15 mouse cellular contexts compared by ENCODE assay signal in the genomic region with DNA sequence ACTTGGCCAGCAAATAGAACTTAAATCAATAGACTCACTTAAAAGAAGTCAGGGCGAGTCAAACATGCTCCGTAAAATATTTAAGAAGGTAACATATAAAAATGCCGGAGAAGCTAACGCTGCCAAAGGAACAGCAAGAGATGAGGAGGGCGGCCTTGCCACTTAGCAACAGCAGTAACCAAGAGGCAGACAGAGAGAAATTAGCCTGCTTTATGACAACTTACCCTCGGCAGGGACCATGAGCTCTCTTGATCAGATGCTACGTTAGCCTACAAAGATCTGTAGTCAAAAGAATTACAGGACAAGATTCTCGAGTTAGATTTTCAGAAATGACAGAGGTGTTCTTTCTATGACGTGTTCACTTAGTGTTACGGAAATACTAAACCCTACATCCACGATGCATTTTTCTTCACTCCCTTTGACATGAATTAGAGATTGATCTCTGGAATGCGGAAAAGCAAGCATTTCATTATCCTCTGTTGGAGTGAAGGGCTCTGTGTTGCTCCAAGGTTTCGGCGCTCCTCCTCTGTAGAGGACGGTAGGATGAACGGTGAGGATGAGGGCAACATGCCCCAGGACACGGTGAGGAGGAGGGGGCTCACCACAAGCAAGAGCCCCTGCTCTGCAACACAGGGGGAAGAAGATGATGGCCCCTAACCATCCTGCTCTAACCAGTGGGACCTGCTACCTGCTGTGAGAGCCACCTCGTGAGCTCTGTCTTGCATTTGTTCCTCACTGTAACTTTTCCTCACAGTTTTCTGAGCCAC. TPM values are rescaled to one million over a fixed set of nuclear protein-coding genes. Genes with fewer than 3 reads are reported as not detected.
DNase-seq lines count a peak whose midpoint lies in the region; ATAC-seq and TF ChIP-seq lines count a peak whose summit lies in the region.
"Had no signal": no experiment of that assay in that cellular context is flagged by ENCODE, and none has a peak within 500 bp of the region (broad histone marks: within the 10 kb centered on the region; RNA-seq: fewer than 3 reads in every experiment).

No protein-coding gene starts in this region.

- no peak overlapping the region for H3K4me2 ChIP-seq in hindbrain, embryonic 11.5 days (replicated peaks; ENCODE audit: low read depth, low read length)
- no peak overlapping the region for H3K4me2 ChIP-seq in neural tube, embryonic 12.5 days (replicated peaks)
- H3K4me2 ChIP-seq in hindbrain, postnatal 0 days (ENCODE audit: low read depth, low read length): no peak overlapping the region
- H3K4me2 ChIP-seq: heart, embryonic 12.5 days; liver, embryonic 15.5 days had no signal

- H3K4me3 ChIP-seq in hindbrain, embryonic 10.5 days: no peak overlapping the region
- H3K4me3 ChIP-seq in hindbrain, embryonic 11.5 days (ENCODE audit: low read depth, low read length): no peak overlapping the region
- no peak overlapping the region for H3K4me3 ChIP-seq in neural tube, embryonic 12.5 days
- H3K4me3 ChIP-seq in hindbrain, postnatal 0 days (ENCODE audit: low read length): no peak overlapping the region
- H3K4me3 ChIP-seq: heart, embryonic 12.5 days; liver, embryonic 15.5 days had no signal

- peaks cover 12% of the 10 kb centered on the region for H3K4me1 ChIP-seq in hindbrain, embryonic 10.5 days (replicated peaks)
- no peaks in the 10 kb centered on the region for H3K4me1 ChIP-seq in hindbrain, embryonic 11.5 days (replicated peaks; ENCODE audit: control insufficient read depth, insufficient read depth, low read length)
- peaks cover 11% of the 10 kb centered on the region for H3K4me1 ChIP-seq in neural tube, embryonic 12.5 days
- H3K4me1 ChIP-seq in hindbrain, postnatal 0 days (ENCODE audit: insufficient read depth, low read length): peaks cover 5% of the 10 kb centered on the region; the same call in 1 of the 2 replicates
- H3K4me1 ChIP-seq: liver, embryonic 15.5 days had no signal

- 80% methylated on average over 18 of the region's 18 CpGs for WGBS in hindbrain, embryonic 10.5 days
- WGBS in hindbrain, embryonic 11.5 days: 71% methylated on average over 18 of the region's 18 CpGs
- 69% methylated on average over 18 of the region's 18 CpGs for WGBS in neural tube, embryonic 12.5 days
- WGBS in hindbrain, postnatal 0 days: 56% methylated on average over 18 of the region's 18 CpGs

- H3K27ac ChIP-seq in hindbrain, embryonic 10.5 days: 0 out of 2 replicates have a peak overlapping the region, but pooled peaks have one; percentile 9
- no peak overlapping the region for H3K27ac ChIP-seq in hindbrain, embryonic 11.5 days (ENCODE audit: low read depth, low read length)
- no peak overlapping the region for H3K27ac ChIP-seq in neural tube, embryonic 12.5 days
- H3K27ac ChIP-seq in hindbrain, postnatal 0 days: no peak overlapping the region
- H3K27ac ChIP-seq: liver, embryonic 15.5 days had no signal

- H3K36me3 ChIP-seq in hindbrain, embryonic 10.5 days: no peaks in the 10 kb centered on the region
- no peaks in the 10 kb centered on the region for H3K36me3 ChIP-seq in hindbrain, embryonic 11.5 days (ENCODE audit: control insufficient read depth, insufficient read depth, low read length)
- H3K36me3 ChIP-seq in neural tube, embryonic 12.5 days: no peaks in the 10 kb centered on the region
- H3K36me3 ChIP-seq in hindbrain, postnatal 0 days (ENCODE audit: insufficient read depth, low read length): no peaks in the 10 kb centered on the region
- H3K36me3 ChIP-seq: heart, embryonic 12.5 days; liver, embryonic 15.5 days had no signal

- H3K9me3 ChIP-seq in hindbrain, embryonic 10.5 days: no peaks in the 10 kb centered on the region
- H3K9me3 ChIP-seq in hindbrain, embryonic 11.5 days (ENCODE audit: control insufficient read depth, low read length): no peaks in the 10 kb centered on the region
- H3K9me3 ChIP-seq in neural tube, embryonic 12.5 days: no peaks in the 10 kb centered on the region
- no peaks in the 10 kb centered on the region for H3K9me3 ChIP-seq in hindbrain, postnatal 0 days (ENCODE audit: low read length)
- H3K9me3 ChIP-seq: heart, embryonic 12.5 days; liver, embryonic 15.5 days had no signal

- H3K27me3 ChIP-seq in hindbrain, embryonic 10.5 days (ENCODE audit: insufficient read depth, poor library complexity, severe bottlenecking): no peaks in the 10 kb centered on the region
- H3K27me3 ChIP-seq in hindbrain, embryonic 11.5 days (ENCODE audit: control insufficient read depth, insufficient read depth, low read length): no peaks in the 10 kb centered on the region
- no peaks in the 10 kb centered on the region for H3K27me3 ChIP-seq in neural tube, embryonic 12.5 days (replicated peaks)
- no peaks in the 10 kb centered on the region for H3K27me3 ChIP-seq in hindbrain, postnatal 0 days (ENCODE audit: insufficient read depth, low read length)
- H3K27me3 ChIP-seq: liver, embryonic 15.5 days had no signal

- ATAC-seq in hindbrain, embryonic 11.5 days (ENCODE audit: low FRiP score): no peak
- ATAC-seq in neural tube, embryonic 12.5 days (ENCODE audit: low FRiP score, low read depth): 0 out of 2 replicates have a peak, but pooled peaks have one; percentile 56
- ATAC-seq in hindbrain, postnatal 0 days: peak; percentile 50; the same call in 1 of the 2 replicates
- ATAC-seq in activated CD4-positive, CD25-positive, alpha-beta regulatory T cell, adult 4 months: no peak
- ATAC-seq: CD4-positive, CD25-positive, alpha-beta regulatory T cell, adult 4 months had no signal

- TF ChIP-seq CTCF in hindbrain, postnatal 0 days (IDR thresholded peaks at IDR 0.05; ENCODE audit: low read depth): no peak

- no peak for DNase-seq in hindbrain, embryonic 10.5 days (ENCODE audit: low spot score)
- no peak for DNase-seq in hindbrain, embryonic 11.5 days (ENCODE audit: low spot score)
- DNase-seq in neural tube, embryonic 10.5 days (ENCODE audit: extremely low spot score, low spot score): no peak
- no peak for DNase-seq in hindbrain, postnatal 0 days (ENCODE audit: low spot score)
- no peak for DNase-seq in right cerebral cortex, postnatal 25 days
- DNase-seq: adrenal gland, adult 8-10 months; gastrocnemius, postnatal 36 days; heart, postnatal 4 days; kidney, adult 18-20 months; thymus, postnatal 14 days had no signal

- H3K9ac ChIP-seq in hindbrain, embryonic 11.5 days (ENCODE audit: low read depth, low read length): no peak overlapping the region
- H3K9ac ChIP-seq in neural tube, embryonic 12.5 days: no peak overlapping the region
- no peak overlapping the region for H3K9ac ChIP-seq in hindbrain, postnatal 0 days (replicated peaks; ENCODE audit: low read length)
- H3K9ac ChIP-seq: heart, embryonic 12.5 days; liver, embryonic 15.5 days had no signal

RNA-seq across cellular contexts. Expression of a gene that starts 57.1 kb away (rescaled TPM):
- polyA plus RNA-seq in hindbrain, embryonic 10.5 days (2016; fragmentation: Nextera tagmentation; extraction: Ambion mirVana): 389 and 567 TPM in 2 replicates
- polyA plus RNA-seq in hindbrain, embryonic 11.5 days (2014; fragmentation: Nextera tagmentation; extraction: Ambion mirVana): 457 and 512 TPM in 2 replicates
- polyA plus RNA-seq in neural tube, embryonic 12.5 days (2016; fragmentation: Nextera tagmentation; extraction: Ambion mirVana): 387 and 409 TPM in 2 replicates
- 14.6 and 14.8 TPM in 2 replicates for total RNA-seq in hindbrain, postnatal 0 days (2014; rRNA removed)
- polyA plus RNA-seq in hindbrain, postnatal 0 days (2015; fragmentation: Nextera tagmentation; extraction: Ambion mirVana): 140 and 154 TPM in 2 replicates
- polyA plus RNA-seq in activated CD4-positive, CD25-positive, alpha-beta regulatory T cell, adult 4 months (2017; shearing (Covaris generic)): 100 to 1,000 TPM; 481 to 544 TPM

Comparison
In these comparisons a context has a peak if more than half of its experiments do, and no peak if none do; other contexts are left out.
1. ATAC-seq: peak in neural tube, embryonic 12.5 days (single experiment) and hindbrain, postnatal 0 days (single experiment); none in hindbrain, embryonic 11.5 days (single experiment) and activated CD4-positive, CD25-positive, alpha-beta regulatory T cell, adult 4 months (single experiment).